Mouse (Mus musculus) thymus, adult 2 months (tissue): ENCODE measurements around the gene Rpn1. TPM values are rescaled to one million over a fixed set of nuclear protein-coding genes. Genes with fewer than 3 reads are reported as not detected.

ENCODE experiments used
- DNase-seq: peaks from one replicate; pipeline ENCODE4 v3.0.0; 2021
- H3K27ac ChIP-seq: fragments of 200-500 bp; 2 replicates; pipeline ENCODE4 v1.5.1; 2012; ENCODE audit warnings: low read length, control low read depth; ENCODE audit not compliant: control insufficient read depth, insufficient read depth
- H3K27me3 ChIP-seq: fragments of 200-500 bp; 2 replicates; pipeline ENCODE4 v1.6.1; 2012; ENCODE audit warnings: mild to moderate bottlenecking, low read length, moderate library complexity, mixed read lengths; ENCODE audit not compliant: control insufficient read depth, insufficient read depth
- H3K36me3 ChIP-seq: fragments of 200-500 bp; 2 replicates; pipeline ENCODE4 v1.6.1; 2012; ENCODE audit warnings: mild to moderate bottlenecking, low read length, moderate library complexity; ENCODE audit not compliant: control insufficient read depth, insufficient read depth
- H3K4me1 ChIP-seq: fragments of 200-500 bp; replicated peaks from 2 replicates; pipeline ENCODE4 v1.6.1; 2012; ENCODE audit warnings: low read length; ENCODE audit not compliant: control insufficient read depth, insufficient read depth
- H3K4me3 ChIP-seq: fragments of 200-500 bp; 2 replicates; pipeline ENCODE4 v1.5.1; 2012; ENCODE audit warnings: mild to moderate bottlenecking, low read length, control low read depth, moderate library complexity; ENCODE audit not compliant: control insufficient read depth, insufficient read depth
- CTCF ChIP-seq: fragments of 200-500 bp; IDR thresholded peaks from 2 replicates; pipeline ENCODE4 v1.5.1; 2012; ENCODE audit warnings: mild to moderate bottlenecking, control low read depth, low read length, moderate library complexity, borderline replicate concordance; ENCODE audit not compliant: control insufficient read depth, poor library complexity, insufficient read depth; ENCODE audit errors: extremely low read depth
- POLR2A ChIP-seq: fragments of 200-500 bp; IDR thresholded peaks from 2 replicates; pipeline ENCODE4 v1.6.1; 2012; ENCODE audit warnings: mild to moderate bottlenecking, low read length, control low read depth, moderate library complexity; ENCODE audit not compliant: control insufficient read depth, poor library complexity, insufficient read depth; ENCODE audit errors: extremely low read depth
- WGBS: fragments of 180-500 bp; shearing (Covaris S2); methylation state at CpG from one replicate; pipeline ENCODE4 v1.1.7; 2018; 5-methylcytosine and 5-hydroxymethylcytosine counted together
- polyA plus RNA-seq: library from polyadenylated mRNA; depleted of rRNA; stranded (reverse); fragments of >200 nt; gene quantifications from 2 replicates; pipeline ENCODE4 v1.2.3, GENCODE M21; 2012

Rpn1 gene
- polyA plus RNA-seq, 1 experiment = 158 TPM

DNA sequence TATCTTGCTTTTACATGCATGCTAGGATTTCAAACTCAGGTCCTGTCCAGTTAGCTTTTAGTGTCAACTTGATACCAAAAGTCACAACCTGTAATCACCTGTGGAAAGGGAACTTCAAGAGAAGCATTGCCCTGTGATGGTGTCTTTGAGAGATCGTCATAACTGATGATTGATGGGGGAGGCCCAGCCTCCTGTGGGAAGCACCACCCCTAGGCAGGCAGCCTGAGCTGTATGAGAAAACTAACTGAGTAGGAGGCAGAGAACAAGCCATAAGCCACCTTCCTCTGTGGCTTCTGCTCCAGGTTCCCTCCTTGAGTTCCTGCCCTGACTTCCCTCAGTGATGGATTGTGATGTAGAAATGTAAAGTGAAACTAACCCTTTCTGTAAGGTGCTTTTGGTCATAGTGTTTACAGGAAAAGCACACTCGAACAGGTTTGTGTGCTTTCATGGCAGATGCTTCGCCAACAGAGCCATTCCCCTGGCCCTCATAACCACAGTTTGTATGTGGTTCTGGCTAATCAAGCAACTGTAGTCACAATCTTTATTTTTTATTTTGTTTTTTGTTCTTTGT is 20.1 kb upstream of the Rpn1 start:
- WGBS = 44% methylated on average over 3 of the region's 3 CpGs
- Histone ChIP-seq H3K27me3 (no peaks in the 10 kb centered on the region), H3K4me1 (peaks cover 7% of the 10 kb centered on the region), H3K27ac (peak overlapping the region; percentile 19; the same call in 1 of the 2 replicates), H3K36me3 (no peaks in the 10 kb centered on the region), H3K4me3 (no peak overlapping the region)
- no peak for DNase-seq
- TF ChIP-seq CTCF (no peak), POLR2A (no peak)

GRCm38 (mm10) chr6:88065116-88065515 is 19.2 kb upstream of the Rpn1 start:
- no peak overlapping the region for H3K27ac ChIP-seq
- WGBS = 8% methylated on average over 4 of the region's 4 CpGs
- H3K27me3 ChIP-seq = no peaks in the 10 kb centered on the region
- no peak for TF ChIP-seq CTCF
- TF ChIP-seq POLR2A = no peak
- no peaks in the 10 kb centered on the region for H3K36me3 ChIP-seq
- H3K4me1 ChIP-seq = peaks cover 7% of the 10 kb centered on the region
- no peak for DNase-seq
- no peak overlapping the region for H3K4me3 ChIP-seq

- no peak for TF ChIP-seq CTCF
- no peak for TF ChIP-seq POLR2A
- 85% methylated on average over 3 of the region's 3 CpGs for WGBS
- Histone ChIP-seq H3K4me3 (no peak overlapping the region), H3K36me3 (no peaks in the 10 kb centered on the region), H3K27ac (no peak overlapping the region), H3K4me1 (peaks cover 7% of the 10 kb centered on the region), H3K27me3 (no peaks in the 10 kb centered on the region)
- no peak for DNase-seq
These were observed 18.3 kb upstream of the Rpn1 start for GRCm38 (mm10) chr6:88065968-88066367.

- DNase-seq = no peak
- Histone ChIP-seq H3K4me3 (no peak overlapping the region), H3K36me3 (no peaks in the 10 kb centered on the region), H3K4me1 (peaks cover 7% of the 10 kb centered on the region), H3K27ac (no peak overlapping the region), H3K27me3 (no peaks in the 10 kb centered on the region)
- 78% methylated on average over 3 of the region's 3 CpGs for WGBS
- TF ChIP-seq POLR2A (no peak), CTCF (no peak)
These were observed 16.6 kb upstream of the Rpn1 start for GRCm38 (mm10) chr6:88067722-88068121.

DNA sequence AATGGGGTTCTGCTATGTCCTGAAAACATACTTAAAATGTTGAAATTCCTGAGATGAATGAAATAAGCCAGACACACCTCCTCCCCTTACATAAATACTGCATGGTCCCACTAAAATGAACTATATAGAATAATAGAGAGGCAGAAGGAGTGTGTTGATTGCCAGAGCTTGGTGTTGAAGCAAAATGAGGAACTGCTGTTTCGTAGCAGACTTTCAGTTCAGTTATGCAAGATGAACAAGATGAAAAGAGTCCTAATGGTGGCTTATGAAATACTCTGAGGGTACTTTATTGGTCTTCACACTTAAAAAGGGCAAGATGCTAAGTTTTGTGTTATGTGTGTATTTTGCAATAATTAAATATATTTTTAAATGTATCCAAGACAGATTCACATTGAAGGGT is 15.5 kb upstream of the Rpn1 start:
- Histone ChIP-seq H3K4me1 (peaks cover 7% of the 10 kb centered on the region), H3K27ac (no peak overlapping the region), H3K27me3 (no peaks in the 10 kb centered on the region), H3K4me3 (no peak overlapping the region), H3K36me3 (no peaks in the 10 kb centered on the region)
- TF ChIP-seq CTCF = no peak
- TF ChIP-seq POLR2A = no peak
- WGBS = 40% methylated on average over 1 of the region's 1 CpGs
- DNase-seq = no peak

DNA sequence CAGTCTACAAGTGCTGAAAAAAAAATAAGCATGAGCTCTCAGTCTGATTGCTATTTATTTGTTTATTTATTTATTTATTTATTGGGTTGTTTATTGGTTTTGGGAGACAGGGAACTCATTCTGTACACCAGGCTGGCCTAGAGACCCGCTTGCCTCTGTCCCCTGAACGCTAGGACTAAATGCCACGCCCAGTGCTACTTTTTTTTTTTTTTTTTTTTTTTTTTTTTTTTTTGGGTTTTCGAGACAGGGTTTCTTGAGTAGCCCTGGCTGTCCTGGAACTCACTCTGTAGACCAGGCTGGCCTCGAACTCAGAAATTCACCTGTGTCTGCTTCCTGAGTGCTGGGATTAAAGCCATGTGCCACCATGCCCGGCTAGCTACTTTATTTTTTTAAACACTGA is 13.8 kb upstream of the Rpn1 start:
- TF ChIP-seq POLR2A (no peak), CTCF (no peak)
- peaks cover 3% of the 10 kb centered on the region for H3K4me1 ChIP-seq
- no peak overlapping the region for H3K27ac ChIP-seq
- no peak for DNase-seq
- no peaks in the 10 kb centered on the region for H3K27me3 ChIP-seq
- H3K4me3 ChIP-seq = no peak overlapping the region
- H3K36me3 ChIP-seq = no peaks in the 10 kb centered on the region
- WGBS = 88% methylated on average over 6 of the region's 6 CpGs

DNA sequence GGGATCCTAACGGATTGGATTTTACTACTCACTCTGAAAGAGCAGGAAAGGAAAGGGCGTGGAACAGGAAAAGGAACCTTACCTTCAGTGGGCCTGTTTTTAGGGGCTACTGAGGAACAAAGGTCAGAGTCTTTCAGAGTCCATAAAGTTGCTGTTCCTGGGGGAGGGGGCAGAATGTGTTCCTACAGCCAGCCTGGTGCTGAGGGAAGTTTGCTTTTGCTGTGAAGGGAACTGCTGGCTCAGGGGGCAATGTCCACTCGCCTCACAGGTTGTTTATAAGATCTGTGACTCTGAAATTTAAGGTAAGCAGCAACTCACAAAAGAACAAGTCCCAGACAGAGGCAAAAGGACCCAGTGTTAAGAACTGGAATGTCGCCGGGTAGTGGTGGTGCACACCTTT is 13.1 kb upstream of the Rpn1 start:
- no peaks in the 10 kb centered on the region for H3K36me3 ChIP-seq
- no peak overlapping the region for H3K4me3 ChIP-seq
- H3K27me3 ChIP-seq = no peaks in the 10 kb centered on the region
- H3K4me1 ChIP-seq = peaks cover 3% of the 10 kb centered on the region
- no peak for TF ChIP-seq CTCF
- TF ChIP-seq POLR2A = no peak
- H3K27ac ChIP-seq = no peak overlapping the region
- WGBS = 93% methylated on average over 5 of the region's 5 CpGs
- DNase-seq = no peak
